Mouse (Mus musculus): ENCODE measurements around the gene Atat1. TPM values are rescaled to one million over a fixed set of nuclear protein-coding genes. Genes with fewer than 3 reads are reported as not detected.
A peak's percentile ranks its signal among the peaks of the same experiment; 100 is the strongest.
"Not testable (repeated sequence)": the region's sequence is repeated elsewhere in the genome, so short reads cannot be mapped to it uniquely, and the experiment has no call there.

The Atat1 gene
- polyA plus RNA-seq (2012; ENCODE audit: insufficient read depth, low replicate concordance): 15.4 and 23.3 TPM in 2 replicates

DNA sequence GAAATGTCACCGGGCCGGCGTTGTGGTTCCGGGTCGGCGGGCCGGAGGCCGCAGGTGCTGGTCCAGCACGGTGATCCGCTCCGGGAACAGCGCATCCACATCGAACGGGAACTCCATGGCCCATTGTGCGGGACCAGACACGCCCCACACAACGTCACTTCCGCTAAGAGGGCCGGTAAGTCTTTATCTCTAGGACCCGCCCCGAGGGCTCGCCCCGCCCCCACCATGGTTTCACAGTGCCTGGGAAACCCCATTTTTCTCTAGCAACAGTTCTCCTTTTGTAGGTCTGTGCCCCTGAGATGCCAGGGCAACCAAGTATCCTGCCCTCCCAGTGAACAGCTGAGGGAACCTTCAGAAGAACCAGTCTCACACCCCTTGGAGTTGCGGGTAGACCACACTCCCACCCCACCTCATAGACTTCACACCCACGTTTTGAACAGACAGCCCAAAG, at the start of gene Atat1:
Atat1 (minus strand) TSS at position 157 of the 451 bp plus-strand sequence.
- Histone ChIP-seq H3K4me1 (peaks cover 49% of the 10 kb centered on the region), H3K4me3 (replicated peaks) (peak within 1 kb of the TSS; percentile 96), H3K9me3 (no peaks in the 10 kb centered on the region), H3K36me3 (replicated peaks; ENCODE audit: low read length) (peaks cover 73% of the 10 kb centered on the region), H3K27me3 (replicated peaks) (no peaks in the 10 kb centered on the region)
- TF ChIP-seq FLI1 (IDR thresholded peaks at IDR 0.05; ENCODE audit: low read length) (no peak), GATA1 (IDR thresholded peaks at IDR 0.05; ENCODE audit: borderline replicate concordance, low read length) (no peak)

DNA sequence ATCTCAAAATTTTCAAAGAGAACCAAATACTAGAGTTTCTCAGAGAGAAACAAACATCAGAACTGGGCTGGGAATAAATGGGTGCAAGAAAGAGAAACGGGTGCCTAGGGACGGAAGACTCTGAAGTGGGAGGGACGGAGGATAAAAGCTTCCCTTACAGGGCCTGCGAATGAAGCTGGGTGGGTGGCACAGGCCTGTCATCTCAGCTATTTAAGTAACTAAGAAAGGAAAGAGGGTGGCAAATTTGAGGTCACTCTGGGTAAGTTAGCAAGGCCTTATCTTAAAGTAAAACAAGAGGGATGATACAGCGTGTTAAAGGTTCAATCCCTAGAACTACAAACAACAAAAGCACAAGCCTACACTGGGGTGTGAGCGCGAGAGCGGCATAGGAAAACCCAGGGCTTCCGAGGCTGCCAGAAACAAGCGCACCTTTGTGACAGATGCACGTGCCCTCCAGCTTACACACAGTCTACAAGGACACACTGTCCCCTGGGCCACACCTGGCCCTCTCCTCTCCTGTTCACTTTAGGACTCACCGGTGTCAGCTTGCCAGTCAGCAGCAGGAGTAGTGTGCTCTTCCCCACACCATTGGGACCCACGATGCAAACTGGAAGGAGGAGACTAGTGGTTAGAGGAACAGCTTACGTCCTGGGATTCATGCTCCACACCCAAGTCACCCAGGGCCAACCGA, 48.8 kb upstream of the Atat1 start:
- Histone ChIP-seq H3K36me3 (replicated peaks; ENCODE audit: low read length) (peaks cover 88% of the 10 kb centered on the region), H3K4me3 (replicated peaks) (no peak overlapping the region), H3K9me3 (no peaks in the 10 kb centered on the region), H3K27me3 (replicated peaks) (no peaks in the 10 kb centered on the region), H3K4me1 (peaks cover 12% of the 10 kb centered on the region)
- TF ChIP-seq FLI1 (IDR thresholded peaks at IDR 0.05; ENCODE audit: low read length) (no peak), GATA1 (IDR thresholded peaks at IDR 0.05; ENCODE audit: borderline replicate concordance, low read length) (no peak)

DNA sequence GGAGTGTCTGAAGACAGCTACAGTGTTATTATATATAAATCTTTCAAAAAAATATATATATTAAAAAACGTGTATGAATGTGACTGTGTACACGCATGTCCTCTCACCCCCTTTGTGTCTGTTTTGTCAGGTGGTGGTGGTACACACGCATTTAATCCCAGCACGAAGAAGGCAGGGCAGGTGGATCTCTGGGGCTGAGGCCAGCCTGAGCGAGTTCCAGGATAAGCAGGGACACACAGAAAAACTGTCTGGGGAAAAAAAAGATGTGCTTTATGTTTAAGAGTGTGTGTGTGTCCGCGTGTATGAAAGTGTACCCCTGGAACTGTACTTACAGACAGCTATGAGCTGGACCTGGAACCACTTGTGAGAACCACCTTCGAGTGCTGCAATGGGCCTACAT, 44.8 kb upstream of the Atat1 start:
- Histone ChIP-seq H3K27me3 (replicated peaks) (peaks cover 5% of the 10 kb centered on the region), H3K36me3 (replicated peaks; ENCODE audit: low read length) (peaks cover 51% of the 10 kb centered on the region), H3K4me3 (replicated peaks) (no peak overlapping the region), H3K9me3 (no peaks in the 10 kb centered on the region), H3K4me1 (peaks cover 16% of the 10 kb centered on the region)
- TF ChIP-seq GATA1 (IDR thresholded peaks at IDR 0.05; ENCODE audit: borderline replicate concordance, low read length) (no peak), FLI1 (IDR thresholded peaks at IDR 0.05; ENCODE audit: low read length) (no peak)

DNA sequence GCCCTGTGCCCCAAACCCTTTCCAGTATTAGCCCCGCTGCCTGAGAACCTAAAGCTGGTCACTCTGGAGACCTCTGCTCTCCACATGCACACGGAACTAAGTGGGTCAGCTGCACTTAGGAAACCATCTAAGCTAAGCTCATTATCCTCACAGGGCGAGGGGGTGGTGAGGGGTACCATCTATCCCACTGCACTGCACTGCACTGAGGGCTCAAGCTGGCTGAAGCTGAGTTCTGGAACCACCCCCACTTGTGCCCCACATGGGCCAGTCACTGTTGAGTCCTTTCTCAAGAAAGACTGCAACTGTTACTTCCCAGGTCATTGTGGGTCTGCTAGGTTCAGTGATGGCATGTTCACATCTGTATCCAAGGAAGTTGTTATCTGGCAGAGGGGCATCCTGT, 42.7 kb upstream of the Atat1 start:
- H3K9me3 ChIP-seq; H3K27me3 ChIP-seq (replicated peaks); H3K4me3 ChIP-seq (replicated peaks); H3K4me1 ChIP-seq: not testable (repeated sequence)
- H3K36me3 ChIP-seq (replicated peaks; ENCODE audit: low read length): peaks cover 30% of the 10 kb centered on the region

DNA sequence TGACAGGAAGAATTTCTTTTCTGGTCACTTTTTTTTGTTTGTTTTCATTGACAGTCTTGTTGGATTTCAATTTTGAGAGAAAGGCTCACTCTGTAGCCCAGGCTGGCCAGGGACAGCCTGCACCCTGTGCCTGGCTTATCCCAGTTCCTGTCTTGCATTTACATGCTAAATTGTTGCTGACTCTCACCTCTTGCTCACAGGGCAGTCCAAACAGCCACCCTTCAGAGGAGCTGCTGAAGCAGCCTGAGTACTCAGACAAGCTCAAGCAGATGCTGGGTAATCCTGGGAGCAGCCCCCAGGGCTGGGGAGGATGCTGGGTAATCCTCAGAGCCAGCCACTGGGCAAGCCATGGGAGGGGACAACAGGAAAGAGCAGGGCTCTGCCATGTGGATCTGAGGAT, 41.1 kb upstream of the Atat1 start:
- H3K4me3 ChIP-seq (replicated peaks); H3K4me1 ChIP-seq; H3K9me3 ChIP-seq: not testable (repeated sequence)
- H3K36me3 ChIP-seq (replicated peaks; ENCODE audit: low read length): peaks cover 14% of the 10 kb centered on the region
- peaks cover 12% of the 10 kb centered on the region for H3K27me3 ChIP-seq (replicated peaks)

DNA sequence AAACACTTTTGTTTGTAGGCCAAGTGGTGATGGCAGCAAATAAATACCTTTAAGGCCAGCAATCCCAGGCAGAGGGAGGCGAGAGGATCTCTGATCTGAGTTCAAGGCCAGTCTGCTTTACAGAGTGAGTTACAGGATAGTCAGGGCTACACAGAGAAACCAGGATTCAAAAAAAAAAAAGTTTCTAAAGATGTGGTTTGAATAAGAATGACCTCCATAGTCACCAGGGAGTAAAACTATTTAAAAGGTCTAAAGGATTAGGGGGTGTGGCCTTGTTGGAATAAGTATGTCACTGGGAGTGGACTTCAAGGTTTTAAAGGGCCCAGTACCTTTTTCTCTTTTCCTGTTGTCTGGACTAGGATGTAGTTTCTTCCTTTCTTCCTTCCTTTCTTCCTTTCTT, 30.1 kb upstream of the Atat1 start:
- Histone ChIP-seq H3K27me3 (replicated peaks) (no peaks in the 10 kb centered on the region), H3K4me3 (replicated peaks) (no peak overlapping the region), H3K4me1 (no peaks in the 10 kb centered on the region), H3K36me3 (replicated peaks; ENCODE audit: low read length) (no peaks in the 10 kb centered on the region), H3K9me3 (peaks cover 8% of the 10 kb centered on the region)
- TF ChIP-seq FLI1 (IDR thresholded peaks at IDR 0.05; ENCODE audit: low read length) (no peak), GATA1 (IDR thresholded peaks at IDR 0.05; ENCODE audit: borderline replicate concordance, low read length) (no peak)

DNA sequence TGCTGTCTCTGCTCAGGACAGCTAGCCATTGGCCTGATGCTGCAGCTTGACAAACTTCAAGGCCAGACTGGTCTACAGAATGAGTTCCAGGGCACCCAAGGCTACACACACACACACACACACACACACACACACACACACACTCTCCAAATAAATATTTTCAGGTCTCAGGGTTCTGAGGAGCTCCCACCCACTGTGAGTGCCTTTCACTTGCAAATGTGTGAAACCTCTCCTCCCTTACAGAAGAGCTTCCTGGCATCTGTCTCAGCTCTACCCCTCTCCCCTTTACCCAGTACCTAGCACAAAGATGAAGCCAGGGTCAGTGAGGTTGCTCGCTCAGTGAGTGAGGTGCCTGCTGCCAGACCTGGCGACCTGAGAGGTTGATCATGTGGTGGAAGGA, 29.2 kb upstream of the Atat1 start:
- TF ChIP-seq FLI1 (IDR thresholded peaks at IDR 0.05; ENCODE audit: low read length): no peak
- no peak for TF ChIP-seq GATA1 (IDR thresholded peaks at IDR 0.05; ENCODE audit: borderline replicate concordance, low read length)
- Histone ChIP-seq H3K36me3 (replicated peaks; ENCODE audit: low read length) (no peaks in the 10 kb centered on the region), H3K27me3 (replicated peaks) (no peaks in the 10 kb centered on the region), H3K4me3 (replicated peaks) (no peak overlapping the region), H3K9me3 (peaks cover 8% of the 10 kb centered on the region), H3K4me1 (no peaks in the 10 kb centered on the region)

DNA sequence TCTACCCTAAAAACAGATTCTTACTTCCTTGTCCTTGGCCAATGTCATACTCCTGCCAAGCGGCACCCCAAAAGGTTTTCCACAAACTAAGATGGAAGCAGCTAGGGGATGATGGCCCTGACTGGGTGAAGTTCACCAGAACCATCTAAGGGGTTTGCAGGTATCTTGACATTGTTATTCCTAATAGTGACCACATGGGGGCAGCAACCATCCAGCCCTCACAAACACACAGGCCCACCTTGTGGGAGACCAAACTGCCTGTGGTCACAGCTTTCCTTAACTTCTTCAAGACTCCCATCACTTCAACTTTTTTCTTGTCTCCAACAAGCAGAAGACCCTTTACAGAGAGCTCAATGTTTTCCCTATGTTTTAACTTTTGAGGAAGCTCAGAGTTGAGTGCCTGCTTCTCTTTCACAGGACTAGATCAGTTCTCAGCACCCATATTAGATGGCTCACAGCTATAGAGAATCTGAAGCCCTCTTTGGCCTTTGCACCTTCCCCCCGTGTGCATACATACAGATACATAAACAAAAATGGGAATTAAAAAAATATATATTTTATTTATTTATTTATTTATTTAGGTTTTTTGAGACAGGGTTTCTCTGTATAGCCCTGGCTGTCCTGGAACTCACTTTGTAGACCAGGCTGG, 27.9 kb upstream of the Atat1 start:
- Histone ChIP-seq H3K9me3 (peaks cover 8% of the 10 kb centered on the region), H3K27me3 (replicated peaks) (no peaks in the 10 kb centered on the region), H3K36me3 (replicated peaks; ENCODE audit: low read length) (no peaks in the 10 kb centered on the region), H3K4me1 (no peaks in the 10 kb centered on the region), H3K4me3 (replicated peaks) (no peak overlapping the region)
- no peak for TF ChIP-seq FLI1 (IDR thresholded peaks at IDR 0.05; ENCODE audit: low read length)
- TF ChIP-seq GATA1 (IDR thresholded peaks at IDR 0.05; ENCODE audit: borderline replicate concordance, low read length): no peak

DNA sequence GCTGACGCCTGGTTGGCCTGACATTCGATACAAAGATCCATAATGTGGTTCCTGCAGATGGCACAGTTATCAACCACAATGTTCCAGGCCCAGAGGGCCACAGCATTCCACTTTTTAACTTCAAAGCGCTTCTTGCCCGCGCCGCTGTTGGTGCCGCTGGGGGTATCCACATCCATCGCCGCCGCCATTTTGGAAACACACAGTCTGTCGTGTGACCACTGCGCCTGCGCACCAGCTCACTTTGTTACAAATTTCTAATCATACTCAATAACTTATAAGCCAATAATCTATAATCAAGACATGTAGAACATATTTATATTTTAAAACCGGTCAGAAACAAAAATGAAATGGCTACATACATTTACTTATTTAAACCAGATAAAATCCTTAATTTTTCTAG, 25.9 kb upstream of the Atat1 start:
- H3K27me3 ChIP-seq (replicated peaks); H3K36me3 ChIP-seq (replicated peaks; ENCODE audit: low read length); H3K9me3 ChIP-seq; H3K4me3 ChIP-seq (replicated peaks); H3K4me1 ChIP-seq: not testable (repeated sequence)

DNA sequence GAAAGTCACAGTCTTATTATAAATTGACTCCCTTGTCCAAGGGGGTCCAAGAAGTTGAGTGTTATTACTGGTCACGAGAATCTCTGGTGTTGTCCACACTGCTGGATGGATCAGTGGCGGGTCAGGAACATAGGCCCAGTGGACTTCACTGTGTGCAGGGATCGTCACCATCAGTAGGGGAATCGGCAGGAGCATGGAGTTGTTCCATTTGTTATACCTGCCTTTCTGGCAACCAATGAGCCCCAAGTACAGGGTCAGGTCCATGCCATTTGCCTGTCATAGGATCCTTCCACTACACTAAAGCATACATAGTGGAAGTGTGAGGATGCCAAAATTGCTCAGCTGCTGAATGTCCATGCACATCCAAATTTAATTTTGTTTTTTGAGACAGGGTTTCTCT, 22.7 kb upstream of the Atat1 start:
- H3K4me1 ChIP-seq: peaks cover 25% of the 10 kb centered on the region
- H3K9me3 ChIP-seq: no peaks in the 10 kb centered on the region
- H3K36me3 ChIP-seq (replicated peaks; ENCODE audit: low read length): peaks cover 41% of the 10 kb centered on the region

DNA sequence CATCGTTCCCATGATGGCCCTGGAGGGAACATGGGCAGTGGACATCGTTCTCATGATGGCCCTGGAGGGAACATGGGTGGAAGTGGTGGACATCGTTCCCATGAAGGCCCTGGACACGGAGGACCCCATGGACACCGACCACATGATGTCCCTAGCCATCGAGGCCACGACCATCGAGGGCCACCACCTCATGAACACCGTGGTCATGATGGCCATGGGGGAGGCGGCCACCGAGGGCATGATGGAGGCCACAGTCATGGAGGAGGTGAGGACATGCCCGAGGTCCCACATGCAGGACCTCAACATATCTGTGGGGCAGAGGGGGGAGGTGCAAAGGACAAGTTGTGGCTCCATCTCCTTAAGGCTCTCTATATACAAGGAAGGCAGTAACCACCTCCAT, 20.8 kb upstream of the Atat1 start:
- H3K27me3 ChIP-seq (replicated peaks): no peaks in the 10 kb centered on the region
- H3K9me3 ChIP-seq: no peaks in the 10 kb centered on the region
- H3K4me3 ChIP-seq (replicated peaks): peak overlapping the region; percentile 8
- peaks cover 38% of the 10 kb centered on the region for H3K4me1 ChIP-seq
- no peak for TF ChIP-seq FLI1 (IDR thresholded peaks at IDR 0.05; ENCODE audit: low read length)
- TF ChIP-seq GATA1 (IDR thresholded peaks at IDR 0.05; ENCODE audit: borderline replicate concordance, low read length): no peak
- H3K36me3 ChIP-seq (replicated peaks; ENCODE audit: low read length): peaks cover 59% of the 10 kb centered on the region

More for the DNA sequence above, 22.7 kb upstream of the Atat1 start:
- no peak for TF ChIP-seq FLI1 (IDR thresholded peaks at IDR 0.05; ENCODE audit: low read length)
- Histone ChIP-seq H3K27me3 (replicated peaks) (no peaks in the 10 kb centered on the region), H3K4me3 (replicated peaks) (no peak overlapping the region)
